Mouse (Mus musculus): ENCODE results near the gene Zbtb17.

Zbtb17 gene

GRCm38 (mm10) chr4:141444451-141445327 lies at the start of gene Zbtb17:
TSS of gene Zbtb17 (plus strand) at chr4:141444654.
- peak; percentile 88 for DNase-seq

DNA sequence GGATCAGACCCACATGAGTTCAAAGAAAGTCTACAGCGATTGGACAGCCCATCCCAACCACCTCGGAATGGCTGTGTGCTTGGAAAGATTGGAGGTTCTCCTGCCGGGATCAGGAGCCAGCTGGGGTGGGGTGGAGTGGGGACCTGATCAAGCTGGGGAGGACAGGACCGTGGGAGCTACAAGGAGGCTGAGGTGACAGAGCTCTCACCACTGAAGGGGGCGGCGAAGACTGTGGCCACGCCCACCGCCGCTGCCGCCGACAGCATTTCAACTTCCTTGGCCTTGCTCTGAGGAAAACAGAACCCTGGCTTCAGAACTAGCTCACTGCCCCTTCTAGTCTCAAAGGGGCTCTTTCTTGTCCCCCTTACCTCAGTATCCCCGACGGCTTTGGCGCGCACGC lies 49.7 kb upstream of the Zbtb17 start:
- DNase-seq, result no peak

GRCm38 (mm10) chr4:141397861-141398260 lies 46.6 kb upstream of the Zbtb17 start:
- no peak for DNase-seq

DNA sequence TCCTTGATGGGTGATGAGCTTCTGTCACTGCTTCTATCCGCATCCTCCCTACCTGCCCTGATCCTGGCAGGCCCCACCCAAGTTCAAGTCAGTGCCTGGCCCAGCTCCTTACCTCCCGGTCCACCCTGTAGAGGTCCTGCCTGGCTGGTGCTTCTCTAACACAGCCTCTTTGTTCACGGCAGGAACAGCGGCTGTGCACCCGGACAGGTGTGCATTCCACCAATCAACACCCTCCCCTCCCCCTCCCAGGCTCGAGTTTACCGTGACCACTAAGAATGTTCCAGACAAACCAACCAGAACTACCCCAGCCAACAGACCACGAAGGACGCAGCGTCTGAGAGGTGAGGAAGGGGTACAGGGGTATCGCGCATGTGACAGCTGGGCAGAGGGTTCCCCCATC lies 45.9 kb upstream of the Zbtb17 start, which contains the start of gene Clcnka:
Gene Clcnka (minus strand): TSS at position 180 of the 400 bp plus-strand sequence.
- DNase-seq, result no peak

GRCm38 (mm10) chr4:141400171-141400570 lies 44.3 kb upstream of the Zbtb17 start:
- DNase-seq, result no peak

DNA sequence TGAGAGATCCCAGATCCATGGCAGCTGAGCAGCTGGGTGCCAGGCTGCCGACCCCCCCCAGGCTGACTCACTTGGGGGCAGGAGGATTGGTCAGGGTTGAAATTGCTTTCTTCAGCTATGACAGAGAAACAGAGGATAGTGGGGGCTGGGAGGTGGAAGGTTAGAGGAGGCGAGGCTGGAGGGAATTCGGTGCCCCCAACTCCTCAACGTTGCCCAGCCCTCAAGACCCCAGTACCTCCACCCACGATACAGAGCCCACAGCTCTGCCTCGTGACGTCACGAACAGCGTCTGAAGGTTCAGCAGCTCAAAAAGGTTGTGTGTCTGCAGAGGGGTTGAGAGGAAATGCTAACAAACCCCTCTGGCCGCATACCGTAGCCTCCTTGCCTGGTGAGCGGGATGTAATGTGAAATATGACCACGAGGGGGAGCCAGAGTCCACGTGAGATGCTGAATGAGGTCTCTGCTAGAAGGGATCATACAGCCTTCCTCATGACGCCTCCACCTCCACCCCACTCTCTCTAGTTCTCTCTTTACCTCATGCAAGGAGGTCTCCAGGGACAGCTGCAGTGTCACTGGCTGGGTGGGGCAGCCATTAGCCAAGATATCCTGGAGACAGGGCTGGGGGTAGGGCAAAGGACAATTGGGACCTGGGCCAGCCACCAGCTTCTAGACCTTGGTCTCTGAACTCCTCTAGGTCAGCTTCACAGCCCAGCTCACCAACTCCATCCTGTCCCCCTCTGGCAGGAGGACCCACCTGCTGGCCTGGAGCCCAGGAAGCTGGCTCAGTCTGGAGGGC lies 39.7 kb upstream of the Zbtb17 start:
- DNase-seq, result peak; percentile 81

DNA sequence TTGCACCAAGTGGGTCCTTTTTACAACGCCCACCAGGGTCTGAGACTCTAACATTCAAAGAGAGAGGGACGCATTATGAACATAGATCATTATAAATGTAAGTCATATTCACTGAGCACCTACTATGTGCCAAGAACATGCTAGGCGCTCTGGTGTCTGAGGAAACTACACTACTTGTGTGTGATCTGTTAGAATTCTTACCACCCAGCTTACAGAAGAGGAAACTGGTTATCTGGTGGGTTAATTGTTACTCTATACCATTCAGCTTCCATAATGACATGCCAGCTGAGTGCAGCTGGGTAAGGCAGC lies 39.2 kb upstream of the Zbtb17 start:
- DNase-seq, result no peak

GRCm38 (mm10) chr4:141406516-141407299 lies 37.7 kb upstream of the Zbtb17 start:
- no peak for DNase-seq

DNA sequence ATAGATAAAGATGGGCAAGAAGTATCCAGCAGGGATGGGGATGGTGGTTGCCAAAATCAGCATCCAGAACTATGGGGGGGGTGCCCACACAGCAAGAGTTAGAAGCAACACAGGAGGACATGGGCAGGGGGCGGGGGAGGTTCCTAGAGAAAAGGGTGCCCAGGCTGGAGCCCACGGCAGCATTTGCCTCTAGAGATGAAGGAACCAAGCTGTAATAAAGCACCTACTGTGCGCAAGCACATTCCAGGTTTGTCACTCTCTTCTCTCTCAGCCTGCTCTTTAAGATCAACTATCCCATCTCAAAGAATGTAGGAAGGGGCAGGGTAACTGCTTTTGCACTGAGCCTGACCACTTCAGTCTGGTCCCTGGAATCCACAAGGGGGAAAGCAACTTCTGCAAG lies 35.9 kb upstream of the Zbtb17 start:
- DNase-seq, result no peak

DNA sequence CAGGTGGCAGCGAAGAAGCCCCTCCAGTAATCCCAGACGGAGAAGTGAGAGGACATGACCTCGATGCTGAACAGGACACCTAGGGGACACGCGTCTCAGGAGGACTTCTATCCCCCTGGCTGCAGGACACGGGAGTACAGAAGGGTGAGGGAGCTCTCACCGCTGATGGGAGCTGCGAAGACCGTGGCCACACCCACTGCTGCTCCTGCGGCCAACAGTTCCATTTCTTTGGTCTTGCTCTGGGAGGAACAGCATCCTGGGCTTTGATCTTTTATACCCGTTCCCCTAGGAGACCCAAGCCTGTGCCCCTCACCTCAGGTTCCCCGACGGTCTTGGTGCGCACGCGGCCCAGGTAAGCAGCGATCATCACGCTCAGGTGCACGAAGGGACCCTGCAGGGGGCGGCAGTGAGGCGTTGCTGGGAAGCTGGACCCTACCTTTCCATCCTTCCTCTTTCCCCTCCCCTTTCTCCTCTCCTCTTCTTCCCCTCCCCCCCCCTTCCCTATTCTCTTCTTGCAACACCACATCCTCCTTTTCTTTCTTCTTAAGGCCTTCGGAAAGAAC lies 32.9 kb upstream of the Zbtb17 start:
- no peak for DNase-seq

DNA sequence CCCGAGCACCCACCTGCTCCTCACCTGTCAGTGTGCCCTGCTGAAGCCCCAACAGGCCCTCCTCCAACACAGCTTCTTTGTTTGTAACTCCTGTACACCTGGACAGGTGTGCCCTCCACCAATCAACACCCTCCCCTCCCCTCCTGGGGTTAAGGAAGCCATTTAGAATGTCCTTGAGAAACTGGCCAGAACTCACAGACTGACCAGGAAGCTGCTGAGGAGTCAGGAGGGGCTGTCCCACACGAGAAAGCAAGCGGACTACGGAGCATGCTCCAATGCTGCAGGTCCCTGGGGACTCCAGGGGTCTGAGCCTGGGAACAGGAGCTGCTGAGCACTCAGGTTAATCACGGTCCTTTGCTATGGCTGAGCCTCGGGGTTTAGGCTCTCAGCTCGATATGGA lies 28.5 kb upstream of the Zbtb17 start, which contains the start of gene Clcnkb:
Gene Clcnkb (minus strand): TSS at position 91 of the 400 bp plus-strand sequence.
- DNase-seq, result no peak

- DNase-seq, result no peak
These were observed 24.9 kb upstream of the Zbtb17 start for GRCm38 (mm10) chr4:141419398-141420191.

DNA sequence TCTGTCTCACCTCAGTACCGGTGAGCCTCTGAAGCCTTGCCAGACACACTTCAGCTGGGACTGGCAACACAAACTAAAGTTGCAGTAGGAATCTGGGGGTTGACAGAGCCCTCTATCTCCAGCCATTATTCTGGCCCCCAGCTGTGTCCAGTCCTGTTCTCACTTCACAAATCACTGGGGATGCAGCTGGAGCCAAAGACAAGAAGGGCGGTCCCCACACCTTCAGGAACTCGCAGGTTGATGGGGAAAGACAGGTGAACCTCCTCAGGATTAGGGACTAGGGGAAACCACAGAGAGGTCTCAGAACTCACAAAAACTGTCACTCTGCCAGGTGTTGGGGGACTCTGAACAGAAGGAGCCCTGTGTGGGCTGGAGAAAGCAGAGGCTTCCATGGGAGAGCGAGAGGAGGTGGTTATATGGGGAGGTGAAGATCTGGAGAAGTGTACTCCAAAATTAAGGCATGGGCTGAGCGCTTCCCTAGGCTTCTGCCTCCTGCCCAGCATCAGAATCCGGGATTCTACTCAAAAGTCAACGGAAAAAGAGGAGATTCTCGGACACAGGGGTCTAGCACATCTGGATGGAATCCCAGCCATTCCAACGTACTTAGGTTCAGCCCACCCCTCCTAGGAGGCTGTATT lies 24.1 kb upstream of the Zbtb17 start, which contains the start of gene Hspb7:
Gene Hspb7 (plus strand): TSS at position 588 of the 638 bp plus-strand sequence.
- DNase-seq, result no peak

GRCm38 (mm10) chr4:141420886-141421285 lies 23.6 kb upstream of the Zbtb17 start:
- no peak for DNase-seq

- DNase-seq, result no peak
These were observed 23.0 kb upstream of the Zbtb17 start for GRCm38 (mm10) chr4:141421423-141421822.

DNA sequence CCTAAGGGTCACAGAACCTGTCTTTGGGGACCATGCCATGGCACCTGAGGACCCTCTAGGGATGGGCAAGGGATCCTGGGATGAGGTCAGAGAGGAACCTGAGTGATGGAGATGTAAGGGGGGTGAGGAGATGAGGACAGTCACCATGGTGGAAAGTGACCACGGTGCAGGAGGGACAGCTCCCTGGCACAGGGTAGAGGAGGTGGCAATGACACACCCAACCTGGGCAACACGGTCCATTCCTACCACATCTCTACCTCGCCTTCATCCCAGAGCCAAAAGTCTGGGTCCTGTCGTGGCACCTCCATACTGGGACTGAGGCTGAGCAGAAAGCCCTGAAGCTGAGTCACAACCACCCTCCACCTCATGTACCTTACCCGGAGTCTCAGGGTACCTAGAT lies 21.6 kb upstream of the Zbtb17 start:
- no peak for DNase-seq

DNA sequence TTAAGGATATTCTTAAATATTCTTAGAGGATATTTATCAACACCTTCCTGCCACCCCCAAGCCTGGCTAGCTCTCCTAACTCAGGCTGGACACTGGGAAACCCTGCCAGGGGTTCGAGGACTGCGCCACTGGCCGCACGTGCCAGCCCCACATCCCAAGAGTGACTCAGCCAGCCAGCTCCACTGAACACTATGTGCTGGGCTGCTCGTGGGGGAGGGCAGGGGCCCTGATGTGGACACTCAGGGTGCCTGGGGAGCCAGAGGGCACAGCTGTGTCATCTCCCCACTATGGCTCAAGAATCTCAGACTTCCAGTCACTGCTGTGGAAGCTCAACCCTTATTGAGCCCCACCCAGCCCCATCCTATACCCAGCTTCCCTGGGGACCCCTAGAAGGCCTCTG lies 21.2 kb upstream of the Zbtb17 start:
- DNase-seq, result no peak

GRCm38 (mm10) chr4:141423691-141424431 lies 20.6 kb upstream of the Zbtb17 start:
- no peak for DNase-seq

- DNase-seq, result peak; percentile 83
These were observed 18.7 kb upstream of the Zbtb17 start for GRCm38 (mm10) chr4:141425484-141426479.
